Comparison of ENCODE assay signal across 8 mouse cellular contexts in the genomic region with DNA sequence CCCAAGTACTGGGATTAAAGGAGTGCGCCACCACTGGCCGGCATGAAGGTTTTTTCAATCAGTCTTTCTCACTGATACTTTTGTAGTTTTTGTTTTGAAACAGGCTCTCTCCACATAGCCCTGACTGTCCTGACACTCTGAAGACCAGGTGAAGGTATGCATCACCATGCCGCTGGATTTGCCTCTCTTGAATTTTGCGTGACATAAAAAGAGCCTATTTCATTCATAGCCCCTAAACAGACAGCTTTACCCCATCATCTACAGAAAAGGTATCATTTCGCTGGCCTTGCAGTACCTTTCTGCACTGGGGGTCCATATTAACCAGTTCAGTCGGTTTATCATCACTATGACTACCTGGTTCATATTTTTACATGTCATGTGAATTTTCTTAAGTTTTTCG. TPM values are rescaled to one million over a fixed set of nuclear protein-coding genes. Genes with fewer than 3 reads are reported as not detected.
A peak's percentile ranks its signal among the peaks of the same experiment; 100 is the strongest.
DNase-seq lines count a peak whose midpoint lies in the region; ATAC-seq and TF ChIP-seq lines count a peak whose summit lies in the region.

No protein-coding gene starts in this region.

- peaks cover 9% of the 10 kb centered on the region for H3K36me3 ChIP-seq in forebrain, postnatal 0 days (ENCODE audit: insufficient read depth)
- H3K36me3 ChIP-seq in limb, embryonic 15.5 days, result peaks cover 10% of the 10 kb centered on the region
- H3K36me3 ChIP-seq in midbrain, embryonic 16.5 days (ENCODE audit: control insufficient read depth, insufficient read depth, low read length), result peaks cover 4% of the 10 kb centered on the region

- TF ChIP-seq CTCF in layer of hippocampus, adult 2 months (conservative IDR thresholded peaks at IDR 0.05), result peak; percentile 38
- TF ChIP-seq CTCF in forebrain, postnatal 0 days (IDR thresholded peaks at IDR 0.05; ENCODE audit: low read depth), result peak; percentile 42

- WGBS in forebrain, postnatal 0 days, result 12% methylated on average over 7 of the region's 7 CpGs
- WGBS in limb, embryonic 15.5 days, result 13% methylated on average over 7 of the region's 7 CpGs
- WGBS in midbrain, embryonic 16.5 days, result 12% methylated on average over 7 of the region's 7 CpGs

- ATAC-seq in forebrain, postnatal 0 days, result peak; percentile 40
- peak; percentile 35; the same call in 1 of the 2 replicates for ATAC-seq in limb, embryonic 15.5 days (ENCODE audit: insufficient number of reproducible peaks, low FRiP score, low TSS enrichment, low read depth)
- peak; percentile 71 for ATAC-seq in midbrain, embryonic 16.5 days

- H3K9me3 ChIP-seq in forebrain, postnatal 0 days (ENCODE audit: low read length), result no peaks in the 10 kb centered on the region
- H3K9me3 ChIP-seq in limb, embryonic 15.5 days, result no peaks in the 10 kb centered on the region
- H3K9me3 ChIP-seq in midbrain, embryonic 16.5 days (replicated peaks; ENCODE audit: control insufficient read depth, low read length, poor library complexity, severe bottlenecking), result no peaks in the 10 kb centered on the region

- H3K27me3 ChIP-seq in forebrain, postnatal 0 days (ENCODE audit: insufficient read depth, low read length), result no peaks in the 10 kb centered on the region
- no peaks in the 10 kb centered on the region for H3K27me3 ChIP-seq in limb, embryonic 15.5 days
- no peaks in the 10 kb centered on the region for H3K27me3 ChIP-seq in midbrain, embryonic 16.5 days (ENCODE audit: control insufficient read depth, insufficient read depth, low read depth, low read length)

- H3K4me1 ChIP-seq in forebrain, postnatal 0 days (ENCODE audit: insufficient read depth), result no peaks in the 10 kb centered on the region
- H3K4me1 ChIP-seq in limb, embryonic 15.5 days, result peaks cover 12% of the 10 kb centered on the region; the same call in 1 of the 2 replicates
- peaks cover 20% of the 10 kb centered on the region for H3K4me1 ChIP-seq in midbrain, embryonic 16.5 days (ENCODE audit: control insufficient read depth, insufficient read depth, low read length)

- DNase-seq in layer of hippocampus, adult 2 months (ENCODE audit: low spot score in 2 of 2), result peak in 1 of 2 experiments; percentile 8
- no peak for DNase-seq in layer of hippocampus, postnatal 25 days (ENCODE audit: extremely low spot score in 1 of 2, low spot score in 1 of 2)
- DNase-seq in T-cell, adult 2 months (ENCODE audit: low spot score), result peak; percentile 5
- no peak for DNase-seq in forebrain, postnatal 0 days
- DNase-seq in urinary bladder, postnatal 25 days (ENCODE audit: low spot score), result no peak
- DNase-seq in adipocyte (ENCODE audit: low spot score), result no peak

- peak overlapping the region; percentile 79 for H3K4me2 ChIP-seq in forebrain, postnatal 0 days (ENCODE audit: low read depth)
- H3K4me2 ChIP-seq in limb, embryonic 15.5 days, result peak overlapping the region; percentile 54
- H3K4me2 ChIP-seq in midbrain, embryonic 16.5 days (ENCODE audit: low read length), result peak overlapping the region; percentile 60

- H3K27ac ChIP-seq in layer of hippocampus, adult 2 months, result peak overlapping the region; percentile 93
- H3K27ac ChIP-seq in forebrain, postnatal 0 days (ENCODE audit: low read depth, low read length), result peak overlapping the region; percentile 73
- H3K27ac ChIP-seq in limb, embryonic 15.5 days, result peak overlapping the region; percentile 80
- peak overlapping the region; percentile 75 for H3K27ac ChIP-seq in midbrain, embryonic 16.5 days (ENCODE audit: low read length)

- H3K4me3 ChIP-seq in layer of hippocampus, adult 2 months, result peak overlapping the region; percentile 88
- H3K4me3 ChIP-seq in forebrain, postnatal 0 days (ENCODE audit: low read depth, low read length), result peak overlapping the region; percentile 83
- peak overlapping the region; percentile 69 for H3K4me3 ChIP-seq in limb, embryonic 15.5 days
- peak overlapping the region; percentile 61 for H3K4me3 ChIP-seq in midbrain, embryonic 16.5 days (ENCODE audit: low read depth, low read length)

- H3K9ac ChIP-seq in forebrain, postnatal 0 days, result peak overlapping the region; percentile 75
- peak overlapping the region; percentile 35; the same call in 1 of the 2 replicates for H3K9ac ChIP-seq in limb, embryonic 15.5 days
- peak overlapping the region; percentile 60 for H3K9ac ChIP-seq in midbrain, embryonic 16.5 days (ENCODE audit: low read depth, low read length)

RNA-seq across cellular contexts. Expression of a gene that starts 0.4 kb away (rescaled TPM):
- 10 to 100 TPM; 47.7 to 67.6 TPM for total RNA-seq in layer of hippocampus, adult 2 months (2021)
- 10 to 100 TPM; 42.8 to 50.1 TPM for total RNA-seq in layer of hippocampus, postnatal 25 days (2021)
- total RNA-seq in forebrain, postnatal 0 days (2014; rRNA removed), result 15.6 and 21.2 TPM in 2 replicates
- polyA plus RNA-seq in forebrain, postnatal 0 days (2015; fragmentation: Nextera tagmentation; extraction: Ambion mirVana), result 26.8 and 31.6 TPM in 2 replicates
- 19.2 and 22.4 TPM in 2 replicates for polyA plus RNA-seq in limb, embryonic 15.5 days (2015; fragmentation: Nextera tagmentation; extraction: Ambion mirVana)
- polyA plus RNA-seq in midbrain, embryonic 16.5 days (2015; fragmentation: Nextera tagmentation; extraction: Ambion mirVana), result 24.3 and 29.9 TPM in 2 replicates

RNA-seq across cellular contexts. Expression of a gene that starts 28.4 kb away (rescaled TPM):
- total RNA-seq in layer of hippocampus, adult 2 months (2021), result 1 to 10 TPM in 1 of 2 experiments, under 1 TPM in 1; 0.97 to 1.3 TPM
- total RNA-seq in layer of hippocampus, postnatal 25 days (2021), result under 1 TPM; 0.63 to 0.81 TPM
- total RNA-seq in forebrain, postnatal 0 days (2014; rRNA removed), result 4.7 and 5.4 TPM in 2 replicates
- polyA plus RNA-seq in forebrain, postnatal 0 days (2015; fragmentation: Nextera tagmentation; extraction: Ambion mirVana), result 3.9 and 6.2 TPM in 2 replicates
- polyA plus RNA-seq in limb, embryonic 15.5 days (2015; fragmentation: Nextera tagmentation; extraction: Ambion mirVana), result 26.9 and 27.5 TPM in 2 replicates
- 4.7 and 5.0 TPM in 2 replicates for polyA plus RNA-seq in midbrain, embryonic 16.5 days (2015; fragmentation: Nextera tagmentation; extraction: Ambion mirVana)

RNA-seq across cellular contexts. Expression of a gene that starts 28.5 kb away (rescaled TPM):
- 10 to 100 TPM; 67.4 to 75.9 TPM for total RNA-seq in layer of hippocampus, adult 2 months (2021)
- 10 to 100 TPM; 89.6 to 90.0 TPM for total RNA-seq in layer of hippocampus, postnatal 25 days (2021)
- 53.1 and 57.1 TPM in 2 replicates for total RNA-seq in forebrain, postnatal 0 days (2014; rRNA removed)
- polyA plus RNA-seq in forebrain, postnatal 0 days (2015; fragmentation: Nextera tagmentation; extraction: Ambion mirVana), result 234 and 291 TPM in 2 replicates
- 153 and 154 TPM in 2 replicates for polyA plus RNA-seq in limb, embryonic 15.5 days (2015; fragmentation: Nextera tagmentation; extraction: Ambion mirVana)
- polyA plus RNA-seq in midbrain, embryonic 16.5 days (2015; fragmentation: Nextera tagmentation; extraction: Ambion mirVana), result 123 and 139 TPM in 2 replicates

RNA-seq across cellular contexts. Expression of a gene that starts 39.4 kb away (rescaled TPM):
- total RNA-seq in layer of hippocampus, adult 2 months (2021), result 10 to 100 TPM; 42.5 to 49.0 TPM
- total RNA-seq in layer of hippocampus, postnatal 25 days (2021), result 10 to 100 TPM; 36.8 to 43.0 TPM
- 7.8 and 259 TPM in 2 replicates for total RNA-seq in forebrain, postnatal 0 days (2014; rRNA removed)
- 3.9 and 5.0 TPM in 2 replicates for polyA plus RNA-seq in forebrain, postnatal 0 days (2015; fragmentation: Nextera tagmentation; extraction: Ambion mirVana)
- polyA plus RNA-seq in limb, embryonic 15.5 days (2015; fragmentation: Nextera tagmentation; extraction: Ambion mirVana), result 25.0 and 28.0 TPM in 2 replicates
- polyA plus RNA-seq in midbrain, embryonic 16.5 days (2015; fragmentation: Nextera tagmentation; extraction: Ambion mirVana), result 5.2 and 5.5 TPM in 2 replicates

RNA-seq across cellular contexts. Expression of a gene that starts 51.6 kb away (rescaled TPM):
- total RNA-seq in layer of hippocampus, adult 2 months (2021), result 1 to 10 TPM in 1 of 2 experiments, under 1 TPM in 1; 0.32 to 3.1 TPM
- total RNA-seq in layer of hippocampus, postnatal 25 days (2021), result 1 to 10 TPM in 1 of 2 experiments, under 1 TPM in 1; 0.92 to 4.6 TPM
- not detected in 2 replicates for total RNA-seq in forebrain, postnatal 0 days (2014; rRNA removed)
- polyA plus RNA-seq in forebrain, postnatal 0 days (2015; fragmentation: Nextera tagmentation; extraction: Ambion mirVana), result not detected in 2 replicates
- not detected in 2 replicates for polyA plus RNA-seq in limb, embryonic 15.5 days (2015; fragmentation: Nextera tagmentation; extraction: Ambion mirVana)
- polyA plus RNA-seq in midbrain, embryonic 16.5 days (2015; fragmentation: Nextera tagmentation; extraction: Ambion mirVana), result not detected in 2 replicates
